Mouse (Mus musculus): Measurements from ENCODE around the gene Rps21. TPM values are rescaled to one million over a fixed set of nuclear protein-coding genes. Genes with fewer than 3 reads are reported as not detected.

Rps21 gene
- polyA plus RNA-seq, 1 experiment from 2014 or later, result 432 TPM

DNA sequence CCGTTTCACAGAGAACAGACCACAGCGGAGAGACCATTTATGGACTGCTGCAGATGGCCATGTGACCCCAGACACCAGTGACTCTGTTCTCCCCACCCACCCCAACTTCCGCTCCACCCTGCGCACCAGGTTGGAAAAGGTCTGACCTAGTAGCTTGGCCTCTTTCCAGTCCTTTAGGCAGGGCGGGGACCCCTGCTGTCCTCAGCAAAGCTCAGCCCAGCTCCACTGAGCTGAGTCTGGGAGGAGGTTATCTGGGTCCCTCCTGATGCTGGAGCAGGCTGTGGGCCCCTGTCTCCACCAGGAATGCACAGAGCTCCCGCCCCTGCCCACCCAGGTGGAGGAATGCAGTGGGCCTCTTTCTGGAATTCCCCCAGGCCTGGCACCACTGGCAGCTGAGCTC, 22.2 kb upstream of the Rps21 start:
- Histone ChIP-seq H3K9ac (ENCODE audit: low read depth, low read length) (no peak overlapping the region), H3K9me3 (ENCODE audit: control insufficient read depth, low read length) (no peaks in the 10 kb centered on the region), H3K36me3 (ENCODE audit: control insufficient read depth, insufficient read depth, low read length) (no peaks in the 10 kb centered on the region), H3K27ac (ENCODE audit: low read depth, low read length) (no peak overlapping the region), H3K4me3 (ENCODE audit: low read depth, low read length) (no peak overlapping the region), H3K4me2 (replicated peaks; ENCODE audit: low read depth, low read length) (no peak overlapping the region), H3K27me3 (ENCODE audit: control insufficient read depth, insufficient read depth, low read length) (no peaks in the 10 kb centered on the region), H3K4me1 (replicated peaks; ENCODE audit: control insufficient read depth, insufficient read depth, low read length) (no peaks in the 10 kb centered on the region)
- WGBS, result 62% methylated on average over 6 of the region's 6 CpGs
- no peak for DNase-seq (ENCODE audit: low spot score)
- ATAC-seq (ENCODE audit: low FRiP score), result no peak

DNA sequence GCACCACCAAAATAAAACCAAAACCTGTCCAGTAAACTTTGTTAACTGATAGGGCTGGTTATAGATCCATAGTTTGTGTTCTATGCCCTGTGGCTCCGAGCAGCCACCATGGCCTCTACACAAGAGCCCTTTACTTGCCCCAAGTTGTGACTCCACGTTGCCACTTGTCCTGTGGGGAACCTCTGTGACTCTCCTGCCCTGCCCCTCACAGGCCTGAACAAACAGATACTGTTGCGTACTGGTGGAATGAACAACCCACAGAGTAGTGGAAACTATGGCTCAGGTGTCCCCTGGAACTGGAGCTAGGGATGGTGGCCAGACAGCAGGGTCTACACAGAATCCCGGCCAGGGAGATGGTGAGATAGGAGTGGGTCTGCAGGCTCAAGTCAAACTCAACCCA, 21.4 kb upstream of the Rps21 start:
- Histone ChIP-seq H3K4me1 (replicated peaks; ENCODE audit: control insufficient read depth, insufficient read depth, low read length) (no peaks in the 10 kb centered on the region), H3K27me3 (ENCODE audit: control insufficient read depth, insufficient read depth, low read length) (no peaks in the 10 kb centered on the region), H3K9me3 (ENCODE audit: control insufficient read depth, low read length) (no peaks in the 10 kb centered on the region), H3K36me3 (ENCODE audit: control insufficient read depth, insufficient read depth, low read length) (no peaks in the 10 kb centered on the region), H3K4me3 (ENCODE audit: low read depth, low read length) (no peak overlapping the region), H3K27ac (ENCODE audit: low read depth, low read length) (no peak overlapping the region), H3K9ac (ENCODE audit: low read depth, low read length) (no peak overlapping the region), H3K4me2 (replicated peaks; ENCODE audit: low read depth, low read length) (no peak overlapping the region)
- 82% methylated on average over 4 of the region's 4 CpGs for WGBS
- DNase-seq (ENCODE audit: low spot score) (no peak), ATAC-seq (ENCODE audit: low FRiP score) (no peak)

DNA sequence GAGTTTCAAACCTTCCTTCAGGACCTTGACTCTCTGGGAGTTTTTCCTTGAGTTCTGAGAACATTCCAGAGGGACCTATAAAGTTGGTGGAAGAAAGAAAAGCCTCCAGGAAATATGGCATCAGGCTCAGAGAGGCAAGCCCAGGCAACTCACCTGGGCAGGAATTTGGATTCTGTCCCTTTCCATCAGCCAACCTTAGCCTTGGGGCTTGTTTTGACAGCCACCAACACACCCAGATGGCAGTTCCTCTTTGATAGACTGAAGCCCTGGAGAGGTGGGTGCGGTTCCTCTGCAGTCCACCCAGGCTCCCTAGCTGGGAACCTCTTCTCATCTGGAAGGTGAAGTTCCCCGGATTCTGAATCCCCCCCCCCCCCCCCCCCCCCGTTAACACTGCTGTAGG, 20.7 kb upstream of the Rps21 start:
- Histone ChIP-seq H3K4me2 (replicated peaks; ENCODE audit: low read depth, low read length) (no peak overlapping the region), H3K27ac (ENCODE audit: low read depth, low read length) (no peak overlapping the region), H3K4me3 (ENCODE audit: low read depth, low read length) (no peak overlapping the region), H3K36me3 (ENCODE audit: control insufficient read depth, insufficient read depth, low read length) (no peaks in the 10 kb centered on the region), H3K9me3 (ENCODE audit: control insufficient read depth, low read length) (no peaks in the 10 kb centered on the region), H3K27me3 (ENCODE audit: control insufficient read depth, insufficient read depth, low read length) (no peaks in the 10 kb centered on the region), H3K4me1 (replicated peaks; ENCODE audit: control insufficient read depth, insufficient read depth, low read length) (no peaks in the 10 kb centered on the region), H3K9ac (ENCODE audit: low read depth, low read length) (no peak overlapping the region)
- no peak for ATAC-seq (ENCODE audit: low FRiP score)
- no peak for DNase-seq (ENCODE audit: low spot score)
- WGBS, result 63% methylated on average over 2 of the region's 3 CpGs

DNA sequence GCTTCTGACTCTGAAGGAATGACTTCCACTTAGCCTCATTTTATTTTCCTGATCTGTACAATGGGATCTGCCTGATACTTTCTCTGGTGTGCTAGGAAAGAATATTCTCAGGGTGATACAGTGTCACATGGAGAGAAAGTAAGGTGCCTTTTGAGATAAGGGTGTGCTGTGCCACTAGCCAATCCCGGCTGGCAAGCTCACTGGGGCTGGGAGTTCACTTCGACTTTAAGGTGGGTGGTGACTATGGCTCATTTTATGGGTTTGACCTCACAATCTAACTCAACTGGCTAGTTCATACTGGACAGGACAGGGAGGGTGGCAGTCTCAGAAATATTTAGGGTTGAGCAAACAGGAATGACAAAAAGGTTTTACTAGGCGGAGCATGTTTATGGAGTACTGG, 20.2 kb upstream of the Rps21 start:
- no peak overlapping the region for H3K4me3 ChIP-seq (ENCODE audit: low read depth, low read length)
- H3K4me1 ChIP-seq (replicated peaks; ENCODE audit: control insufficient read depth, insufficient read depth, low read length), result no peaks in the 10 kb centered on the region
- no peak for DNase-seq (ENCODE audit: low spot score)
- H3K9me3 ChIP-seq (ENCODE audit: control insufficient read depth, low read length), result no peaks in the 10 kb centered on the region
- H3K9ac ChIP-seq (ENCODE audit: low read depth, low read length), result no peak overlapping the region
- no peaks in the 10 kb centered on the region for H3K27me3 ChIP-seq (ENCODE audit: control insufficient read depth, insufficient read depth, low read length)
- no peak overlapping the region for H3K4me2 ChIP-seq (replicated peaks; ENCODE audit: low read depth, low read length)
- H3K27ac ChIP-seq (ENCODE audit: low read depth, low read length), result no peak overlapping the region
- ATAC-seq (ENCODE audit: low FRiP score), result no peak
- WGBS, result 87% methylated on average over 3 of the region's 3 CpGs
- H3K36me3 ChIP-seq (ENCODE audit: control insufficient read depth, insufficient read depth, low read length), result no peaks in the 10 kb centered on the region

DNA sequence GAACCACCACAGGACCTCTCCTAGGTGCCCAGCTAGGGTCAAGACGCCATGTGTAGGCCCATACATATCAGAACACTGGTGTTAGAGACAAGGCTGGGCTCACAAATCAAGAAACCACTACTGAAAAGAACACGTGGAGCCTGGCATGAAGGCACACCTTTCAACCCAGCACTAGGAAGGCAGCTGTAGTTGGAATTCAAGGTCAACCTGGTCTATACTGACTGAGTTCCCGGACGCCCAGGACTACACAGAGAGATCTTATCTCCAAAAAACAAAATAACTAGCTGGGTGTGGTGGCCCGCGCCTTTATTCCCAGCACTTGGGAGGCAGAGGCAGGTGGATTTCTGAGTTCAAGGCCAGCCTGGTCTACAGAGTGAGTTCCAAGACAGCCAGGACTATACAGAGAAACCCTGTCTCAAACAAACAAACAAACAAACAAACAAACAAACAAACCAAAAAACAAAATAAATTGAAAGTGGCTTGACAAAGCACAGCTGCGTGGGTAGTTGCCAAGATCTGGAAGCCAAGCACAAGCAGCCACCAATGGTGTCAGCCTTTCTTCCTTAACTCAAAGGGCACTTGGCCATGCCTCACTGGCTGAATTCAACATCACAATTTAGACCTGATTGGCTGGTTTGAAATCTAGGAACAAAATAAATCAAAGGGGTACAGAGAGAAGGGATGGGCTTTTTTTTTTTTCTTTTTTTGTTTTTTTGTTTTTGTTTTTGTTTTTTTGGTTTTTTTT, 19.4 kb upstream of the Rps21 start:
- Histone ChIP-seq H3K9me3 (ENCODE audit: control insufficient read depth, low read length) (no peaks in the 10 kb centered on the region), H3K9ac (ENCODE audit: low read depth, low read length) (no peak overlapping the region), H3K27me3 (ENCODE audit: control insufficient read depth, insufficient read depth, low read length) (no peaks in the 10 kb centered on the region), H3K27ac (ENCODE audit: low read depth, low read length) (no peak overlapping the region), H3K4me1 (replicated peaks; ENCODE audit: control insufficient read depth, insufficient read depth, low read length) (no peaks in the 10 kb centered on the region), H3K4me3 (ENCODE audit: low read depth, low read length) (no peak overlapping the region), H3K4me2 (replicated peaks; ENCODE audit: low read depth, low read length) (no peak overlapping the region), H3K36me3 (ENCODE audit: control insufficient read depth, insufficient read depth, low read length) (no peaks in the 10 kb centered on the region)
- DNase-seq (ENCODE audit: low spot score) (no peak), ATAC-seq (ENCODE audit: low FRiP score) (no peak)
- 93% methylated on average over 7 of the region's 7 CpGs for WGBS

DNA sequence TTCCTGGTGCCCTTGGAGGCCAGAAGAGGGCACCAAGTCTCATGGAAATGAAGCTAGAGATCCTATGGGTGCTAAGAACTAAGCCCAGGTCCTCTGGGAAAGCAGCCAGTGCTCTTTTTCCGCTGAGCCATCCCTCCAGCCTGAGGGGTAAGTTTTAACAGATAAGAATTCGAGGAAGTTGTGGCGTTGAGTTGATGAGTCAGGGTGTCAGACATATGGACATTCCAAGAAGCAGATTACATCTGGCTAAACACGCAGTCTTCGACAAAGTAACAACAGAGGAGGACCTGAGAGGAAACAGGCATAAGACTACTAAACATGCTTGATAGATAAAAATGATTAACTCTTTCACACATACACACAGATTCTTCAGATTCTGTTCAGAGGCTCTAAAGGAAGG, 18.6 kb upstream of the Rps21 start:
- Histone ChIP-seq H3K4me1 (replicated peaks; ENCODE audit: control insufficient read depth, insufficient read depth, low read length) (no peaks in the 10 kb centered on the region), H3K27me3 (ENCODE audit: control insufficient read depth, insufficient read depth, low read length) (no peaks in the 10 kb centered on the region), H3K4me3 (ENCODE audit: low read depth, low read length) (no peak overlapping the region), H3K27ac (ENCODE audit: low read depth, low read length) (no peak overlapping the region), H3K9me3 (ENCODE audit: control insufficient read depth, low read length) (no peaks in the 10 kb centered on the region), H3K4me2 (replicated peaks; ENCODE audit: low read depth, low read length) (no peak overlapping the region), H3K36me3 (ENCODE audit: control insufficient read depth, insufficient read depth, low read length) (no peaks in the 10 kb centered on the region), H3K9ac (ENCODE audit: low read depth, low read length) (no peak overlapping the region)
- ATAC-seq (ENCODE audit: low FRiP score), result no peak
- no peak for DNase-seq (ENCODE audit: low spot score)
- WGBS, result 88% methylated on average over 5 of the region's 5 CpGs

DNA sequence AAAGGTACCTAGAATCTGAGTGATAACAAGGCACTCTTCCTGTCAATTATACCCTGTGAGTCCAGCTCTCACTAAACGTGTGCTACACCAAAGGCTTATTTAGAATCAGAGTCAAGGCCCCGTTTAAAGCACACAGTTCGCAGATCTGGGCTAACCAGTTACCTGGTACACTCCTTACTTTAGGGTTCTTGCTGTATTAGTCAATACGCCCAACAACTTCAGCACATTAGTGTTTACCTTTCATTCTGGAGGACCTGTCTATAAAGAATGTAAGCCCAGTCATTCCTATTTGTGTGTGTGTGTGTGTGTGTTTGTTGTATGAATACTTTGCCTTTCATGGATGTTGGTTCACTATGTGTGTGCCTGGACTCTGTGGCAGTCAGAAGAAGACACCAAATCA, 14.1 kb upstream of the Rps21 start:
- no peak overlapping the region for H3K4me3 ChIP-seq (ENCODE audit: low read depth, low read length)
- WGBS, result 90% methylated on average over 4 of the region's 4 CpGs
- H3K4me2 ChIP-seq (replicated peaks; ENCODE audit: low read depth, low read length), result no peak overlapping the region
- DNase-seq (ENCODE audit: low spot score) (no peak), ATAC-seq (ENCODE audit: low FRiP score) (no peak)
- H3K27ac ChIP-seq (ENCODE audit: low read depth, low read length), result no peak overlapping the region
- no peaks in the 10 kb centered on the region for H3K4me1 ChIP-seq (replicated peaks; ENCODE audit: control insufficient read depth, insufficient read depth, low read length)
- no peaks in the 10 kb centered on the region for H3K9me3 ChIP-seq (ENCODE audit: control insufficient read depth, low read length)
- no peak overlapping the region for H3K9ac ChIP-seq (ENCODE audit: low read depth, low read length)
- H3K27me3 ChIP-seq (ENCODE audit: control insufficient read depth, insufficient read depth, low read length), result no peaks in the 10 kb centered on the region
- H3K36me3 ChIP-seq (ENCODE audit: control insufficient read depth, insufficient read depth, low read length), result no peaks in the 10 kb centered on the region

DNA sequence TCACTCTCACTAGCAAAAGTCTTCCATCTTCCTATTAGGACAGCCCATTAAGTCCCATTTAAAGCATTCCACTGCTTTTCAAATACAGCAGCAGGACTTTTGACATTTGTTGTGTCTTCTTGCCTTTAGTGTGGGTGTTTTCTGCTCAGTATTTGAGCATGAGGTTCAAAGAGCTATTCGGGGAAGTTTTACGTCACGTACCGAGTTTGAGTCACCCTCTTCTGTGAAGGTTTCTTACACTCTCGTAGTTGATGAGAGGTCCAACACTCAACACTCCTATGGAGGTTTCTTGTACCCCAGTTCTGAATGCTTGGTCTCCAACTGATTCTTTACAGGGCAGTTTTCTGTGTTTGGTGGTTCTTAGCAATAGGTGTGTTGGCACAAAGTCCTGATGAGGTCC, 9.3 kb upstream of the Rps21 start:
- H3K9me3 ChIP-seq (ENCODE audit: control insufficient read depth, low read length), result no peaks in the 10 kb centered on the region
- H3K36me3 ChIP-seq (ENCODE audit: control insufficient read depth, insufficient read depth, low read length), result no peaks in the 10 kb centered on the region
- no peak overlapping the region for H3K4me2 ChIP-seq (replicated peaks; ENCODE audit: low read depth, low read length)
- H3K27me3 ChIP-seq (ENCODE audit: control insufficient read depth, insufficient read depth, low read length), result no peaks in the 10 kb centered on the region
- no peaks in the 10 kb centered on the region; the same call in 1 of the 2 replicates for H3K4me1 ChIP-seq (replicated peaks; ENCODE audit: control insufficient read depth, insufficient read depth, low read length)
- DNase-seq (ENCODE audit: low spot score) (no peak), ATAC-seq (ENCODE audit: low FRiP score) (no peak)
- no peak overlapping the region for H3K27ac ChIP-seq (ENCODE audit: low read depth, low read length)
- WGBS, result 93% methylated on average over 5 of the region's 5 CpGs
- no peak overlapping the region for H3K4me3 ChIP-seq (ENCODE audit: low read depth, low read length)
- no peak overlapping the region for H3K9ac ChIP-seq (ENCODE audit: low read depth, low read length)

DNA sequence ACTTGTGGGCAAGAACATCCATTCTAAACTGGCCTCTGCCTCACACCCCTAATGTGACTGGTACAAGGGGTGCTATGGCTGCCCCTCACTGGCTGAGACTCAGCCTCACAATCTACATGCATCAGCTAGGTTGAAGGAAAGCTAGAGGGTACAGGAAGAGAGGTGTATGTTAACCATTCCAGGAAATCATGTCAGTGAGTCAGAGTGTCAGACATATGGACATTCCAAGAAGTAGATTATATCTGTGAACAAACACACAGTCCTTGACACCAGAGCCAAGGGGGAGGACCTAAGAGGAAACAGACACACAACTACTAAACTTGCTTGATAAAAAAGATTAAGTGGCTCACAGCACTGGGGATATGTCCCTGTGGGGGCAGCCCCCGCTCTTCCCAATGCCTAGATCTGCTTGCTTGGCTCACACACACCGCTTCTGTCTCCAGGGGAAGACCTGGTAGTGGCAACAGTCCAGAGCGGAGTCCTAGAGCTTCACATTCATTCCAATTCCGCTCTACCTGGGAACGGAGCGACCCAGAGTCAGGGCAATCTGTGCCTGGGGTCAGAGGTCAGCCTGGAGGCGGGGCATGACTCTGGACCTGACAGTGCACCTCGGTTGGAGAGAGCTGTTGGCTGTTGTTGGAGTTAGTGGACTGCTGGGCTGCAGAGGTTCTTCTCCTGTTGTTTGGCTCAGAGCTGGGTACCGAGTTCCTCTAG, 8.1 kb upstream of the Rps21 start:
- WGBS, result 67% methylated on average over 9 of the region's 9 CpGs
- DNase-seq (ENCODE audit: low spot score) (no peak), ATAC-seq (ENCODE audit: low FRiP score) (peak; percentile 6; the same call in 1 of the 2 replicates)
- no peak overlapping the region for H3K27ac ChIP-seq (ENCODE audit: low read depth, low read length)
- H3K4me2 ChIP-seq (replicated peaks; ENCODE audit: low read depth, low read length), result no peak overlapping the region
- no peak overlapping the region for H3K4me3 ChIP-seq (ENCODE audit: low read depth, low read length)
- H3K27me3 ChIP-seq (ENCODE audit: control insufficient read depth, insufficient read depth, low read length), result no peaks in the 10 kb centered on the region
- H3K36me3 ChIP-seq (ENCODE audit: control insufficient read depth, insufficient read depth, low read length), result no peaks in the 10 kb centered on the region
- H3K9ac ChIP-seq (ENCODE audit: low read depth, low read length), result no peak overlapping the region
- H3K9me3 ChIP-seq (ENCODE audit: control insufficient read depth, low read length), result no peaks in the 10 kb centered on the region
- H3K4me1 ChIP-seq (replicated peaks; ENCODE audit: control insufficient read depth, insufficient read depth, low read length), result no peaks in the 10 kb centered on the region; the same call in 1 of the 2 replicates
